Mouse (Mus musculus): ENCODE data around the gene Dis3l2.

Gene Dis3l2

DNA sequence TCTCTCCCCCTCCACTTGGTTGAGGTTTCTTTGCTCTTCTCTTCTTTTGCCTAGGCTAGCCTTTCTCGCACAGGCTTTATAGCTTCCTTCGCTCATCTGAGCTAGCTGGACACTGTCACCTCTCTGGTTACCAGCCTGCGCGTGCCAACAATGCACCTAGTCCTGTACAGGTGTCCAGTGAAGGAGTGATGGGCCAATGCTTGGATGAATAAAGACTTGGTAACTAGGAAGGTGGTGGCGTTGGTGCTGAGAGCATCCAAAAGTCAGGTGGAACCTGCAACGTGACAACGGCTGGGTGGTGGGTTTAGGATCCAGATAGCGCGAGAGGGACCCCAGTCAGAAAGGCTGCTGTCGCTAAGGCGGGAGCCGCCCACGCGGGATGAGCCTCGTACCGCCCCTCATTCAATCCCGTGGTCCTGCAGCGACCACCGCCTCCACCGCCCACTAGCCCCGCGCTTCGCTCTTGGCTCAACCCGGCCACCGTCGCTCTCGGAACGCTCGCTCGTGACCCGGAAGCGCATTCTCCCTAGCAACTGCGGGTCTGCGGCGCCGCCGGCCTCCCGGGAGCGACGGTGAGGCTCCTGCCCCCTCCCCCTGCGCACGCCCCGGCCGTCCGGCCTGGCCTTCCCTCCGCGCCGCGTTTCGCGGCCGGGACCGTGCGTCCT lies at the start of gene Dis3l2:
Gene Dis3l2, plus strand, starts transcription at position 509 of the 665 bp plus-strand sequence.
- peak; percentile 81 for DNase-seq

DNA sequence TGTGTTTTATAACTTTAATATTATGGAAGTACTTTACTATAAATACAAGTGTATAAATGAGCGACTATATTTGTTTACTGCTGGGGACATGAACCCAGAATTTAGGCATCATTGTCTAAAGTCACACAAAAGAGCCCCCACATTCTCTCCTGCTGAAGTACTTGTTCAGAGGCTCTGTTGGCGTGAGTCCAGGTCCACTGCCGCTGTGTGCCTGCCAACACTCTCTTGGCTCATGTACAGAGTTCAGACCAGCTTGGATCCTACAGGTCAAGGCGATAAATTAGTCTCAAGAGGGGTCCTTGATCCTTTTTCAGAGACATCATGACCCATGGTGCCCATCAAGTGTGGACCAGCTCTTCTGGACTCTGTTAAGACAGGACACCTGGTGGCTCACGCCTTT lies 46.5 kb upstream of the Dis3l2 start:
- DNase-seq, result no peak

DNA sequence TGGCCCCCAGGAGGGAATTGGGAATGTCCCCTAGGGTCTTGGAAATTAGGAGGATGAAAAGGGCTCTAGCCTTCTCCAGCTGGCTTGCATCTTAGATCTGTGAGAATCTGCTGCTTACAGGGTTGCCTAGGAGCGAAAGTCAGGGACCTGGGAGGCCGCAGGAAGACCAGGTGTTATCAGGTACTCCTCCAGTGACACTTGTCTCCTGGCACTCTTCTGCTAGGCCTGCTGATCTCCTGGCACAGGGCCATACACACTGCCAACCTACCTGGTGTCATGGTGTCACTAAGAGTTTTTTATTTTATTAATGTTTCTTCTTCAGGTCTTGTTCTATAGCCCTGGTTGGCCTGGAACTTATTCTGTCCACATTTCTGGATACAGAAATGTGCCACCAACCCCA lies 38.5 kb upstream of the Dis3l2 start:
- no peak for DNase-seq

DNA sequence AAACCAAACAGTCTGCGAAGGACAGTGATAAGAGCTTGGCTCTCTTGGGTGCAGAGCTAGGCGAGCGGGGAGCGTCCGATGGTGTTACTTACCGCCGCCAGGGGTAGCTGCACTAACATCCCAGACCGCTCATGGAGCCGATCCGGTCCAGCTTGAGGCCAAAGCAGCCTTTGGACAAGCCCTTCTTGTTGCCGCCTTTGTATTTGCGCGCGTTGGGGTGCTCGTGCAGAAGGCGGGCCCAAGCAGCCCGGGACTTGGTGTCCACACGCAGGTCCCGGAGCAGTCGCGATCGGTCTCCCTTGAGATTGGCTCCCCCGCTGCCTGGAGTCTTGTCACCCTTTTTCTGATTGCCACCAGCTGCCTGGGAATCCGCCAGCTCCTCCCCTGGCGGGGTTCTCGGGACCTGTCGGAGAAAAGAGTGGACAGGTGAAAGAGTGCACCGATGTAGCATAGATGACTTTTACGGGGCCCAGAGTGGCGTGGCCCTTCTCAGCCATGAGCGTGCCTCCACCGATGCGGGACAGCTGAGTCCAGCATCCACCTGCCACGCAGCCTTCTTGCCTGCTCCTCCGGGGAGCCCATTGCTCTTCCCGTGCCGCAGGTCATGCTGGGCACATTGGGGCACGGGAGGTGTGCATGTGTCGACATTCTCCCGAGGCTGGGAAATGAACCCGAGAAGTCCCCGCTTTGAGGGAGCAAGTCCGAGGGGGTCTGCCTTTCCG lies 33.9 kb upstream of the Dis3l2 start:
- DNase-seq, result peak; percentile 6

DNA sequence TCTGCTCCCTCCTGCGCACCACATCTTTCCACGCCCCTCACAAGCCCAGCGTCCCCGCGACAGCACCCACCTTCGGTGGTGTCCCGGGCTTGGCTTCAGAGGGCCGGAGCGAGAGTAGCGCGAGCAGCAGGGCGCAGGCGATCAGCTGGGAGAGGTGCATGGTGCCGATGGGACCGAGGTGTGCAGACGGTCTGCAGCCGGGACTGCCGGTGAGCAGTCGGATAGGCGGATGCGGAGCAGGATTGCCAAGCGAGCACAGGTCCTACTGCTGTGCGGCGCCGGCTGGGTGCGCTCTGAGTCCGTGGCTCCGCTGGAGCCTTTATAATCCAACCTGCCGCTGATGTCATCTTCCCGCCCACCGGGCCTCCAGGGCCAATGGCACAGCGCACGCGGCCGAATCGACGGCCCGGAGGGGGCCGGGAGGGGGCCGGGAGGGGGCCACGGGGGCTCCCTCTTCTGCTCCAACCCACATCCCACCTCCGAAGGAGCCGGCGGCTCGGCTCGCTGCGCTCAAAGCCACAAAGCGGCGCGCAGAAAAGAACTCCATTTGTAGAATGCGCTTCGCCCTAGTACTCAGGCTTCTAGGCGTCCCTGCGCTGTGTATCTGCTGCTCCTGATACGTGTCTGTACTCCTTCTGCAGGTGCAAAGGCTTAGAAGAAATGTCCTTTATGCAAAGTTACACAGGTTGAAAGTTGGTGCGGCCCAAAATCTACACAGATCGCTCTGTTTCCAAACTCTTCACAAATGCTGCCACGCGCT lies 33.1 kb upstream of the Dis3l2 start, which contains the start of gene Nppc:
Gene Nppc, minus strand, starts transcription at position 293 of the 760 bp plus-strand sequence.
- peak; percentile 45 for DNase-seq

DNA sequence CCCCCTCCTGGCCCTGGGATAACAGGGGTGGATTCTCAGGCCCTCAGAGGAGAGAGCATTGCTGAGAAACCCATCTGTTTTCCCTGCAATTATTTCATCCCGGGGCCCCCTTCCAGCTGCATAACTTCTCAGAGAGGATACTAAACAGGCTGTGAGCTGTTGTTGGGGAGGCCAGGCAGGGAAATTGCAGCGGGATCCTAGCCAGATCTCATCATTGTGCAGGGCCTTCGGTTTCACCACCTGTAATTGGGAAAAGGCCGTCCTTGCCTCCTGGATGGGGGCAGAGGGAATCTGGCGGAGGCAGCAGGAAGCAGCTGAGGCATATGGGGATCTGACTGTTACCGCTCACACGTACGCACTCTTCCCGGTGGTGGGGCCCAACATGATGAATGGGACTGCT lies 29.2 kb upstream of the Dis3l2 start:
- DNase-seq, result no peak

DNA sequence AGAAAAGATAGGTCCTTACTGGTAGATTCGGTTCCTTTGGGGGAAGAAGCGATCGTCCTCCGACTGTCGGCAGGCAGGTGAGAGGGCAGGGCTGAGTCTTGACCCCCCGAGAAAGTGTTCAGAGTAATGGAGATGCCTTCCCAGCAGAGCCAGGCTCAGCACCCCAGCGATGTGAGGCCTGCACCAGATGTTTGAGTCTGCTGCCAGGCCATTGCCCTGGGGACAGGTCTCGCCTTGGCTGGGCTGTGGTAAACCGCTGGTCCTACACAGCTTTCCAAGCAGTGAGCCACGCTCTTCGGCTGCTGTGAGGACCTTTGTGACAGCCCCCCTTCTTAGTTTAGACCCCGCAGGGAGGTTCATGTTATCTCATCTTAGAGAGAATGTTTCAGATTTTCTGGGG lies 28.5 kb upstream of the Dis3l2 start:
- DNase-seq, result no peak

DNA sequence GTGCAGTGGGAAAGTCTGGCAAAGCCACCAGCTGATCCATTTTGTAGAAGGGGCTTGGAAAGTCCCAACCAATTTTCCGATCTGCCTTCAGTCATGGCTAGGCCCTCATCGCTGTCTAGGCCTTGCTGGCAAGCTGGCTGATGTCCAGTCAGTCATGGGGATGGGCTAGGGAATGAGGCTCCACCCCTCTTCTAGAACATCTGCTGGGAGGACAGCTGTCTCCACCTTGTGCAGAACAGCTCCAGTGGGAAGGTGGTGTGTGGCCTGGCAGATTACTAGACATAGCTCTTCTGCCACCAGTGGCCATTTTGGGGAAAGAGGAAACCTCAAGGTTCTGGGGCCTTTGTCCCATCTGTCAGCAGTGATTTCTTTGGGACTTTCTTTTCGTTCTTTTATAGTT lies 26.0 kb upstream of the Dis3l2 start:
- DNase-seq, result no peak

DNA sequence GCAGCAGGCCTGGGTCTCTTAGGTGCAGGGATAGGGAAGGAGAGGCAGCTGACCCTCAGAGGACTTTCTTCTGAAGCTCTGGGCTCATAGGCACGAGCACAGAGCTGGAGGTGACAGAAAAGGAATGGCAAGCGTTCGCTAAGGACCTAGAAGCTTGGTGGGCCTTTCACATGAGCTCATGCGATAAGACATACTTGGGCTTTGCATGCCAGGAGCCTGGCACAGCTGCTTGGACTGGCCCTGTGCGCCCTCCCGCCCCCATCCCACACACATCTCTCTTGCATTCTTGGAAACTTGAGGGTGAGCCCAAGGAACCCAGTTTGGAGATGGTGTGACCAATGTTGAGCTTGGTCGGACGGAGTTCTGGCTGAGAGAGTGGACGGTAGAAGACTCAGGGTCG lies 24.9 kb upstream of the Dis3l2 start:
- no peak for DNase-seq

DNA sequence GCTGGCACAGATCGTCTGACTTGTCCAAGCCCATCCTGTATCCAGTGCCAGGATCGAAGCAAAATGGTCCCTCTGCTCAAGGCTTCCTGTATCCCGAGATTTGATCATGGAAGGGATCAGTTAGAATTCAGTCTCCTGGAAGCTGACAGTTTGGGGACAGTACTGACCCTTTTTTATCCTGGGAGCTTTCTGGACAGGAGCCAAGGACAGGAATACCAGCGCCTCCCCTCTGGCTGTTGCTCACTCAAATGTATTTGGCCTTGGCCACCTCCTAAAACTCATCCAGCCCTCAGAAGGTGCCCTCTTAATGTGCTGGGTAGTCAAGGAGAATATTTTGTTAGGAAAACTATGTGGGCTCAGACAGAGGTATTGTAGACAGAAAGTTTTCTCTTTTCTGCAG lies 16.4 kb upstream of the Dis3l2 start:
- no peak for DNase-seq

DNA sequence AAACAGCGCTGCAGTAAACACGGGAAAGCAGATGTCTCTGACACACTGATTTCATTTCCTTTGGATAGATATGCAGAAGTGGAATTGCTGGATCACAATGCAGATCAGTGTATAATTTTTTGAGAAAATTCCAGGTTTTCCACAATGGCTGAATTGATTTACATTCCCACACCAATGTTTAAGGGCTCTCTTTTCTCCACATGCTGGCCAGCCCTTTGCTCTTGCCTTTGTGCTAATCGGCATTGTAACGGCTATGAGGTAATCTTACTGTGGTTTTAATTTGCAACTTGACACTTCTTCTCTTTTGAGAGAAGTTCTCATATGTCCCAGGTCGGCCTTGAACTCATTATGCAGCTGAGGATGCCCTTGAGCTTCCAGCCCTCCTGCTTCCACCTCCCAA lies 12.6 kb upstream of the Dis3l2 start:
- DNase-seq, result no peak

DNA sequence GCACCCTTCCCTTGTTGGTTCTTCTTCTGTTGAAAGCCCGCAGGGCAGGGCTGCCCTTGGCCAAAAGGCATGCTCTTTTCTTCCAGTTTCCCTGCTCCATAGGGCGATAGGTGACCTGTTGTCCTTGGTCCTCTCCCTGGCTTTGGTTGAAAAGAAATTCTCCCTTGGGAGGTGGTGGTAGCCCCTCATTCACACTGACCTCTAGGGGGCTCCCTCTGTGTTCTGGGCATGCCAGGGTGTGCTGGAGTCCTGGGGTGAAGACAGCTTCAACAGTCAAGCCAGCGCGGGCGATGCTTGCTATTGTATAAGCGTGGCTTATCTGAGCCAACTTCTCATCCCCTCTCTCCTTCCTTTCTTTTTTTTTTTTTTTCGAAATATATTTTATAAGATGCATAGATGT lies 6.7 kb upstream of the Dis3l2 start:
- peak; percentile 29 for DNase-seq

DNA sequence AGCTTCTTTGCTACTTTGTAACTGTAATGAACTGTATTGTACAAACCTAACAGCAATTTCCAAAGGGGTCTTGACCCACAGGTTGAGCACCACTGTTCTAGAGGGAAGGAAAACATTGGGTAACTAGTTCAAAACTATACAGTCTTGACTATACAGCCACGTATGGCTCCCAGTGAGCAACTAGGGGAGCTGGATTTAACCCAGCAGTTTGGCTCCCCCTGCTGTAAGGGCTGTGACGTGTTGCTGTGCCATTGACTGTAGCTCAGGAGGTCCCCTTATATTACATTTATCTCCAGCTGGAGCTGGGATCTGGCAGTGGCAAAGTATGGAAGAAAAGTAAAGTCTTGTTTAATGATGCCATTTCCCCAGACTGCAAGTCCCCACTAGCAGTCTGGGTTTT lies 4.9 kb upstream of the Dis3l2 start:
- peak; percentile 35 for DNase-seq

DNA sequence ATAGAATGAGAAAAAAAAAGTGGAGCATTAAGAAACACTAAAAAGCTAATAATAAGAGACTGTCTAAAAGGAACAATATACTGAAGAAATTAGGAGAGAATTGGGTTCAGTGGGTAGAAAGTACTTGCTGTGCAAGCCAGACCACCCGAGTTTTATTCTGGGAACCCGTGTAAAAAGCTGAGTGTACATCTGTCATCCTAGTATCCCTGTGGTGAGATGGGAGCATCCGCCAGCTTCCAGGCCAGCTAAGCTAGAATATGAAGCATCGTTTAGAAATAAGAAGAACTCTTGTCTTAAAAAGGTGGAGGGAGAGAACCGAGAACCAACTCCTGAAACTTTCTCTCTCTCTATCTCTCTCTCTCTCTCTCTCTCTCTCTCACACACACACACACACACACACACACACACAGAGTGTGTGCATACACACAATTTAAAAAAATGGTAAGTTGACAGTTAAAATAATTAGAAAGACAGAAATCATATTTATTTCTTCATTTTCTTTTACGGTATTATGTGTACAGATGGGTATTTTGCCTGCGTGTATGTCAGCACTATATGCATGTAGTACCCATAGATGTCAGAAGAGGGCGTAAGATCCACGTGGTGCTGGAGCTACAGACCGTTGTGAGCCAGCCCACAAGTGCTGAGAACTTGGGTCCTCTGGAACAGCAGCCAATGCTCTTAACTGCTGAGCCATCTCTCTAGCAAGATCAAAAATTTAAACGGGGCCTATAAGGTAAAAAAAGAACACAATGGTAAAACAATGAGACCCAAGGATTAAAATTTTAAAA lies 4.1 kb upstream of the Dis3l2 start:
- DNase-seq, result no peak

DNA sequence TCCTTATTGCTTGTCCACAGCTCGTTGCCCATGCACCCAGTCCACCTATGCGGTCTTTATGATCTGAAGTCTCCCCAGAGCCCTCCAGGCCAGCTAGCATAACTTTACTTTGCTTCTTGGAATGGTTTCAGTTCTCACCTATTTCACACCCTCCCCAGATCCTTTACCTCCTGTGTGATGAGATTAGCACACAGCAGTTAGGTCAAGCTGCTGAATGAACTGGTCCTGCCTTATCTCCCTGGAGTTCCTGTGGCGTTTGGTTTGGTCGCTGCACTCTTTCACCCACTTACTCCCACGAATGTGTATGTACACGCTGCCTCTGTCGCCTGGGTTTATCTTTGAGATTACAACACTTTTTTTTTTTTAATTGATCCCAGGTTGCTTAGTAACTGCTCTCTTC lies 3.2 kb upstream of the Dis3l2 start:
- no peak for DNase-seq

DNA sequence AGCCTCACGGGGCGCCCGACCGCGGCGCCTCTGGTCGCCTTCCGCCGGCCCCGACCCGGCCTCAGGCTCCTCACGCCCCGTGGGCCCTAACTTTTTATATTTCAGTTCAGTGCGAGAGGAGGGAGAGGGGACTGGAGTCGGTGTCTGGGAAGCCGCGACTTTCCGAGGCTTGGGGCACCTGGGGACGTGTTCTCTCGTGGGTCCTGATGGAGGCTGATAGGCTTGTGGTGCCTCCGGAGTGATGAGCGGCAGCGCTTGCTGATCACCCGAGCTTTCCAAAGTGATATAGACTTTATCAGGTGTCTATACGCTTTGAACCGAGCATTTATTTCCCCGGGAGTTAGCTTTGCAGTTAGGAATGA lies 338 bp downstream of the Dis3l2 start:
- no peak for DNase-seq

DNA sequence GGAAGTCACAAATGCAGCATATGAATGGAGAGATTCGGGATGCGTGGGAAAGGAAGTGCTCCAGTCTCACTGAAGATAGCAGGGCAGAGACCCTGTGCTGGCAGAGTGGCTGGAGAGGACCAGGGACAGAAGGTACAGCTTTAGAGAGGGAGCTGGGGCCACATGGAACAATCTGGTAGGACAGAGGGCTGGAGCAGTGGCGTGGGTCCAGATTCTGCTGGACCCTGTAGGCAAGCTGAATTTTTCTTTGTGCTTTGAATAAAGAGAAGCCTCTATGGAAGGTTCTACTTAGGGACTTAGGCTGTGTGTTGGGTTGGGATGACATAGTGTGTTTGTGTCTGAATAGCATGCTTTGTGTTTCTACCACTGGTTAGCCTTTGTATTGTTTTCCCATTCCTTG lies 1.9 kb downstream of the Dis3l2 start:
- no peak for DNase-seq

DNA sequence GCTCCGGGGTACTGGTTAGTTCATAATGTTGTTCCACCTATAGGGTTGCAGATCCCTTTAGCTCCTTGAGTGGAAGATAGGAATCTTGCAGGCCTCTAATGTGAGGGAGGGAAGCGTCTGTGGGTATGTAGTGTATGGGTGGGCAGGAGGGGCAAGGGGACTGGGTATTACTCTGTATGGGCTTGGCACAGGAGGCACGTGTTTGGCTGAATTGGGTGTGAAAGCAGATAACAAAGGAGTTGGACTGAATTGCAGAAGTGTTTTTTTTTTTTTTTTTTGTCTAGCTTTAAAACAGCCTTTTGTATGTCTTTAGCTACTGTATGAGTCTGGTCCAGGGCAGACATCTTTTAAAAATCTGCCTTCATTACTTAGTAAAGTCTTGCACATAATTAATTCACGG lies 5.9 kb downstream of the Dis3l2 start:
- no peak for DNase-seq

DNA sequence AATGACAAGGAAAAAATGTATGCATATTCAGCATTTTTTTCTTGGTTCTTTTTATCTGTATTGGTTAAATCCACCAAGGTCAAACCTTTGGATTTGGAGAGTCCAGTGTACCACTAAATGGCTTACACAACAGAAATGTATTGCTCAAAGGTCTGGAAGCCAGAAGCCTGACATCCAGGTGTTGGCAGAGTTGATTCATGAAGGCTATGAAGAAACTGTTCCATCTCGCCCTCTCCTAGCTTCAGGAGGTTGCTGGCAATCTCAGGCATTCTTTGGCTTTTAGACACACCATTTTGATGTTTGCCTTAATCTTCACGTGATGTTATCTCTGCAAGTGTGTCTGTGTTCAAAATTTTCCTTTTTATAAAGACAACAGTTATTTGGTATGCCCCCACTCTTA lies 8.4 kb downstream of the Dis3l2 start:
- no peak for DNase-seq

DNA sequence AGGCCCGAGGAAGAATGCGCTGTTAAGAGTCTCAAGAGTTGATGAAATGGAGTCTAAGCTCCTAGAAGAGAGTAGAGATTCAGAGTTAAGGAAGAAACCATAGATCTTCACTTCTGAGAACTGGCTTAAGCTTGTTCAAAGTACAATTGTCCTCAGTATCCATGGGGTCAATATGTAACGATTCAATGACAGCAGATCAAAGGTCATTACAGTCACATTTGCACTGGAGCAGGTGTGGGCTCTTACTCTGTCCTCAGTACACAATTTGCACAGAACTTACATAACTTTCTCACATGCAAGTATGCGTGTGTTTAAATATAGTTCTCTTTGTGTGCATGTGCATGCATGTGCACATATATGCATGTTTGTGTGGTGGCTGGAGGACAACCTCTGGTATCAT lies 9.4 kb downstream of the Dis3l2 start:
- no peak for DNase-seq

DNA sequence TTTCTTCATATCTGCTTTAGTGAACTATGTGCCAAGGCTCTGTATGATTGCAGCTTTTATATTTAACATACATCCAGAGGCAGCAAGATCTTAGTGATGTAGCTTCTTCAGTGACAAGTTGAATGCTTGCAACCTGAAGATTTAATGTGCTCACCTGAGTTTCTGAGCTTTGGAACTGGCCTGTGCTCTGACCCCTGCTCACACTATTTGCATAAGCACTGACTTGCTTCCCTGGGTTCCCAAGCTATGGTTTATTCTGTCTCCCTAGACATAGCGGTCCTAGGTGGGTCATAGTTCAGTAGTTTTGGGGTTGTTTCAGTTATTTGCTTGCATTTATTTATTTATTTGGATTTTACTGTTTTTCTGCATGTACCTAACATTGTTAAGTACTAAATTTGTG lies 14.6 kb downstream of the Dis3l2 start:
- no peak for DNase-seq

DNA sequence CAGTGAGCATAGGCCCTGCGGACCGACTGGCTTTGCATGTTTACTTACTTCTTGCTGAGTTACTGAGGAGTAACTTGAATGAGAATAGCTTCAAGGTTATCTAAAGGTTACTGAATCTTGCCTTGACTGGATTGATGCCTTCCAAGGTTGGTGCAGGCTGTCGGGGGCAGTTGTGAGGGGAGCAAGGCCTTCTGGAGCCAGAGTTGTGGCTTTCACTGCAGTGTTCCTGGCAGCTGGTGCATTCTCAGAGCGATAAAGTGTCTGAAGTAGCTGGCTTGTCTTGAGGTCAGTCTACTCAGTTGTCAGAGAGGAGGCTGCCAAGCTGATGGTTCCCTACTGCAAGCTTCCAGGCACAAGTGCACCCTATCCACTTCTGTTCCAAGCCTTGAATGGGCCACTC lies 15.8 kb downstream of the Dis3l2 start:
- no peak for DNase-seq

DNA sequence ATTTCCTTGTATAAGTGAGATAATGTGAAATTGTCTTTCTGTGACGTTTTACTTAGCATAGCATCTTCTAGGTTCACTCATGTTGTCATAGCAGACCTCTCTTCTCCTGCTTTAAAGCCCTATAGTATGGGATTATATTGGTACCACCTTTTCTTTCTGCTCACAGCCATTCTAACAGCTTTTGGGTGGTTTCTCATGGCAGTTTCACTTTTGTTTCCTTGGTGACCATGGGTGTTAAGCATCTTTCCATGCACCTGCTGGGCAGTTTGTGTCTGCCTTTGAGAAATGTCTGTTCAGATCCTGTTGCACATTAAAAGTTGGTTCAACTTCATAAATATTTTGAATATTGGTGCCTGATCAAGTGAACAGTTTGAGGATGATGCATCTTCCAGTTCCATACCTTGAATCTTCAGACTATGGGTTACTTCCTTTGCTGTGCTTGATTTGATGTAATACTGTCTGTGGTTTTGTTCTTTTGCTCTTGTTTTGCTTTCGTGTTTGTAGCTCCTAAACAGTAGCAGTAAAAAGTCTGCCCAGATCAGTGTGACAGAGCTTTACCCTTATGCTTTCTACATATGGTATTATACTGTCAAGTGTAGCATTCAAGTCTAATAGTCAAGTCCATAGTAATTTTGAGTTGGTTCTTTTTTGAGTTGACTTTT lies 29.7 kb downstream of the Dis3l2 start:
- no peak for DNase-seq

Data from thymus, postnatal 25 days (tissue).